Mouse (Mus musculus): ENCODE results near the gene Zbtb24. TPM values are rescaled to one million over a fixed set of nuclear protein-coding genes. Genes with fewer than 3 reads are reported as not detected.
"Not testable (repeated sequence)": the region's sequence is repeated elsewhere in the genome, so short reads cannot be mapped to it uniquely, and the experiment has no call there.

Zbtb24 gene
- total RNA-seq (2014; rRNA removed) (17.2 and 22.3 TPM in 2 replicates), polyA plus RNA-seq (2015; fragmentation: Nextera tagmentation; extraction: Ambion mirVana) (15.5 and 15.8 TPM in 2 replicates)

GRCm38 (mm10) chr10:41450137-41450670 lies at the start of gene Zbtb24:
Gene Zbtb24, plus strand, starts transcription at chr10:41450383.
- H3K36me3 ChIP-seq (ENCODE audit: insufficient read depth, low read length), result peaks cover 9% of the 10 kb centered on the region
- TF ChIP-seq CTCF (IDR thresholded peaks at IDR 0.05), result no peak
- peak within 1 kb of the TSS; percentile 78 for H3K4me3 ChIP-seq (ENCODE audit: low read depth, low read length)
- WGBS, result under 1% methylated on average over 49 of the region's 49 CpGs
- DNase-seq (ENCODE audit: low spot score) (peak; percentile 97), ATAC-seq (ENCODE audit: low FRiP score) (peak; percentile 95)
- no peaks in the 10 kb centered on the region for H3K27me3 ChIP-seq (ENCODE audit: insufficient read depth, low read length)
- H3K9me3 ChIP-seq (ENCODE audit: low read length), result no peaks in the 10 kb centered on the region
- peaks cover 6% of the 10 kb centered on the region; the same call in 1 of the 2 replicates for H3K4me1 ChIP-seq (ENCODE audit: insufficient read depth, low read length)
- H3K4me2 ChIP-seq (ENCODE audit: low read depth, low read length, poor library complexity, severe bottlenecking), result peak within 1 kb of the TSS; percentile 50
- H3K9ac ChIP-seq (replicated peaks; ENCODE audit: low read length, poor library complexity, severe bottlenecking), result peak within 1 kb of the TSS; percentile 82
- peak within 1 kb of the TSS; percentile 67 for H3K27ac ChIP-seq (ENCODE audit: low read depth, low read length)

- Histone ChIP-seq H3K4me3 (ENCODE audit: low read depth, low read length) (no peak overlapping the region), H3K4me2 (ENCODE audit: low read depth, low read length, poor library complexity, severe bottlenecking) (no peak overlapping the region), H3K27ac (ENCODE audit: low read depth, low read length) (no peak overlapping the region), H3K9me3 (ENCODE audit: low read length) (no peaks in the 10 kb centered on the region), H3K4me1 (ENCODE audit: insufficient read depth, low read length) (0 out of 2 replicates have a peak, but pooled peaks cover 5% of the 10 kb centered on the region), H3K27me3 (ENCODE audit: insufficient read depth, low read length) (no peaks in the 10 kb centered on the region), H3K9ac (replicated peaks; ENCODE audit: low read length, poor library complexity, severe bottlenecking) (no peak overlapping the region), H3K36me3 (ENCODE audit: insufficient read depth, low read length) (no peaks in the 10 kb centered on the region)
- TF ChIP-seq CTCF (IDR thresholded peaks at IDR 0.05), result no peak
- no peak for ATAC-seq (ENCODE audit: low FRiP score)
- WGBS, result 95% methylated on average over 3 of the region's 3 CpGs
- no peak for DNase-seq (ENCODE audit: low spot score)
These were observed 49.1 kb upstream of the Zbtb24 start for GRCm38 (mm10) chr10:41401097-41401496.

DNA sequence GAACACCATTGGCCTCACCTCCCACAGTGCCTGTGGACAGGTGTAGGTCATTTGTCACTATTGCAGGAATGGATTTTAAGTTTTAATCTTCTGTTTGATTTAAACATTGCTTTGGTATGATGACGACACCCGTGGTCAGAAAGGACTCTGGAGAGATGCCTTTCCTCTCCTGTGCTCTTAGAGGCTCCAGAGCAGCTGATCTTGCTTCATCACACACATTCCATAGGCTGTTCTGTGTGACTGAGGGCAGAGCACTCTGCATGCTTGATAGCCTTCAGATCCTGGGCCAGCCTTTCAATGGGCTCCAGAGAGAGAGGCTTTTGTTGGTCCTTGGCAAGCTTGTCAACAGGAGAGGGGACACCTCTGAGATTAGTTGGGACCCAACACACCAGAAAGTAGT lies 46.8 kb upstream of the Zbtb24 start:
- H3K4me3 ChIP-seq (ENCODE audit: low read depth, low read length), result no peak overlapping the region
- 0 out of 2 replicates have a peak, but pooled peaks cover 5% of the 10 kb centered on the region for H3K4me1 ChIP-seq (ENCODE audit: insufficient read depth, low read length)
- ATAC-seq (ENCODE audit: low FRiP score) (no peak), DNase-seq (ENCODE audit: low spot score) (no peak)
- H3K27ac ChIP-seq (ENCODE audit: low read depth, low read length), result no peak overlapping the region
- no peaks in the 10 kb centered on the region for H3K27me3 ChIP-seq (ENCODE audit: insufficient read depth, low read length)
- WGBS, result 68% methylated on average over 2 of the region's 2 CpGs
- no peak overlapping the region for H3K9ac ChIP-seq (replicated peaks; ENCODE audit: low read length, poor library complexity, severe bottlenecking)
- TF ChIP-seq CTCF (IDR thresholded peaks at IDR 0.05), result no peak
- no peak overlapping the region for H3K4me2 ChIP-seq (ENCODE audit: low read depth, low read length, poor library complexity, severe bottlenecking)
- H3K9me3 ChIP-seq (ENCODE audit: low read length), result no peaks in the 10 kb centered on the region
- no peaks in the 10 kb centered on the region for H3K36me3 ChIP-seq (ENCODE audit: insufficient read depth, low read length)

DNA sequence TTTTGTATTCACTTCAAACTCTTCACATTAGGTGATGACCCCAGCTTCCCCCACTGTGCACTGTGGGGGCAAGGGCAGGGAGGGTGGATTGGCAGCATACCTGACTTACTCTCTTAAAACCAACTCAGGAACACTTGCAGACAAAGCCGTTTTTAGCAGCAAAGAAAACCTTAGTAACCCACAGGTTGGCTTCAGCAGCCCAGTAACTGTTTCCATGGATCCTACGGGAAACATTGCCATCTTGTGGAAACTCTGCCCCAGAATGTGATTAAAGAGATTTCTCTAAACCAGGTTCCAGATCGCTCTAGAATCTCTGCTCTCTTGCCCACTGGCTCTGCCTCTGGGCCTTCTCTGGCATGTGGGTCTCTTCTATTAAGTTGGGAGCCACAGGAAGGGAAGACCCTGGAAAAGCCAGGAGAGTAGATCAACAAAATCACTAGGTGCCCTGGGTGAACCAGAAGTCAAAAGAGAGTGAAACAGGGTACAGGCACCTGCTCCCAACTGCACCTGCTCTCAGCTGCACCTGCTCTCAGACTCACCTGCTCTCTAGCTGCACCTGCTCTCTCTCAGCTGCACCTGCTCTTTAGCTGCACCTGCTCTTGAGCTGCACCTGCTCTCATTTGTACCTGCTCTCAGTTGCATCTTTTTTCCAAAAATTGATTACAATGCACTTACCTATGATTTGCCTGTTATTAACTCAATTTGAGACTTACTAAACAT lies 46.1 kb upstream of the Zbtb24 start:
- Histone ChIP-seq H3K4me1 (ENCODE audit: insufficient read depth, low read length) (0 out of 2 replicates have a peak, but pooled peaks cover 5% of the 10 kb centered on the region), H3K27ac (ENCODE audit: low read depth, low read length) (no peak overlapping the region), H3K4me2 (ENCODE audit: low read depth, low read length, poor library complexity, severe bottlenecking) (no peak overlapping the region), H3K4me3 (ENCODE audit: low read depth, low read length) (no peak overlapping the region), H3K9ac (replicated peaks; ENCODE audit: low read length, poor library complexity, severe bottlenecking) (no peak overlapping the region), H3K27me3 (ENCODE audit: insufficient read depth, low read length) (no peaks in the 10 kb centered on the region), H3K9me3 (ENCODE audit: low read length) (no peaks in the 10 kb centered on the region), H3K36me3 (ENCODE audit: insufficient read depth, low read length) (no peaks in the 10 kb centered on the region)
- DNase-seq (ENCODE audit: low spot score) (peak; percentile 62), ATAC-seq (ENCODE audit: low FRiP score) (no peak)
- WGBS, result 41% methylated on average over 3 of the region's 3 CpGs
- peak; percentile 75 for TF ChIP-seq CTCF (IDR thresholded peaks at IDR 0.05)

- not testable (repeated sequence) for H3K27me3 ChIP-seq (ENCODE audit: insufficient read depth, low read length); ATAC-seq (ENCODE audit: low FRiP score); DNase-seq (ENCODE audit: low spot score); H3K27ac ChIP-seq (ENCODE audit: low read depth, low read length); H3K36me3 ChIP-seq (ENCODE audit: insufficient read depth, low read length); H3K4me1 ChIP-seq (ENCODE audit: insufficient read depth, low read length); H3K9ac ChIP-seq (replicated peaks; ENCODE audit: low read length, poor library complexity, severe bottlenecking); H3K4me2 ChIP-seq (ENCODE audit: low read depth, low read length, poor library complexity, severe bottlenecking); H3K9me3 ChIP-seq (ENCODE audit: low read length); H3K4me3 ChIP-seq (ENCODE audit: low read depth, low read length)
- WGBS, result 95% methylated on average over 4 of the region's 4 CpGs
These were observed 40.0 kb upstream of the Zbtb24 start for GRCm38 (mm10) chr10:41410176-41410575.

- H3K36me3 ChIP-seq (ENCODE audit: insufficient read depth, low read length); H3K9ac ChIP-seq (replicated peaks; ENCODE audit: low read length, poor library complexity, severe bottlenecking); DNase-seq (ENCODE audit: low spot score); H3K27me3 ChIP-seq (ENCODE audit: insufficient read depth, low read length); H3K4me3 ChIP-seq (ENCODE audit: low read depth, low read length); H3K4me1 ChIP-seq (ENCODE audit: insufficient read depth, low read length); ATAC-seq (ENCODE audit: low FRiP score); H3K9me3 ChIP-seq (ENCODE audit: low read length); H3K27ac ChIP-seq (ENCODE audit: low read depth, low read length); H3K4me2 ChIP-seq (ENCODE audit: low read depth, low read length, poor library complexity, severe bottlenecking): not testable (repeated sequence)
- 98% methylated on average over 1 of the region's 1 CpGs for WGBS
These were observed 39.4 kb upstream of the Zbtb24 start for GRCm38 (mm10) chr10:41410821-41411220.

- WGBS, result 92% methylated on average over 1 of the region's 1 CpGs
- H3K36me3 ChIP-seq (ENCODE audit: insufficient read depth, low read length); H3K27me3 ChIP-seq (ENCODE audit: insufficient read depth, low read length); DNase-seq (ENCODE audit: low spot score); H3K4me2 ChIP-seq (ENCODE audit: low read depth, low read length, poor library complexity, severe bottlenecking); H3K9me3 ChIP-seq (ENCODE audit: low read length); H3K4me1 ChIP-seq (ENCODE audit: insufficient read depth, low read length); H3K4me3 ChIP-seq (ENCODE audit: low read depth, low read length); ATAC-seq (ENCODE audit: low FRiP score); H3K27ac ChIP-seq (ENCODE audit: low read depth, low read length); H3K9ac ChIP-seq (replicated peaks; ENCODE audit: low read length, poor library complexity, severe bottlenecking): not testable (repeated sequence)
These were observed 36.7 kb upstream of the Zbtb24 start for GRCm38 (mm10) chr10:41413471-41413870.

GRCm38 (mm10) chr10:41415368-41415767 lies 34.8 kb upstream of the Zbtb24 start:
- H3K4me2 ChIP-seq (ENCODE audit: low read depth, low read length, poor library complexity, severe bottlenecking); H3K27me3 ChIP-seq (ENCODE audit: insufficient read depth, low read length); DNase-seq (ENCODE audit: low spot score); H3K9me3 ChIP-seq (ENCODE audit: low read length); H3K9ac ChIP-seq (replicated peaks; ENCODE audit: low read length, poor library complexity, severe bottlenecking); H3K36me3 ChIP-seq (ENCODE audit: insufficient read depth, low read length); H3K4me3 ChIP-seq (ENCODE audit: low read depth, low read length); H3K27ac ChIP-seq (ENCODE audit: low read depth, low read length); H3K4me1 ChIP-seq (ENCODE audit: insufficient read depth, low read length); ATAC-seq (ENCODE audit: low FRiP score): not testable (repeated sequence)
- 93% methylated on average over 2 of the region's 2 CpGs for WGBS
